Mouse (Mus musculus): ENCODE data around the gene Rdh14.
A peak's percentile ranks its signal among the peaks of the same experiment; 100 is the strongest.

Gene Rdh14

DNA sequence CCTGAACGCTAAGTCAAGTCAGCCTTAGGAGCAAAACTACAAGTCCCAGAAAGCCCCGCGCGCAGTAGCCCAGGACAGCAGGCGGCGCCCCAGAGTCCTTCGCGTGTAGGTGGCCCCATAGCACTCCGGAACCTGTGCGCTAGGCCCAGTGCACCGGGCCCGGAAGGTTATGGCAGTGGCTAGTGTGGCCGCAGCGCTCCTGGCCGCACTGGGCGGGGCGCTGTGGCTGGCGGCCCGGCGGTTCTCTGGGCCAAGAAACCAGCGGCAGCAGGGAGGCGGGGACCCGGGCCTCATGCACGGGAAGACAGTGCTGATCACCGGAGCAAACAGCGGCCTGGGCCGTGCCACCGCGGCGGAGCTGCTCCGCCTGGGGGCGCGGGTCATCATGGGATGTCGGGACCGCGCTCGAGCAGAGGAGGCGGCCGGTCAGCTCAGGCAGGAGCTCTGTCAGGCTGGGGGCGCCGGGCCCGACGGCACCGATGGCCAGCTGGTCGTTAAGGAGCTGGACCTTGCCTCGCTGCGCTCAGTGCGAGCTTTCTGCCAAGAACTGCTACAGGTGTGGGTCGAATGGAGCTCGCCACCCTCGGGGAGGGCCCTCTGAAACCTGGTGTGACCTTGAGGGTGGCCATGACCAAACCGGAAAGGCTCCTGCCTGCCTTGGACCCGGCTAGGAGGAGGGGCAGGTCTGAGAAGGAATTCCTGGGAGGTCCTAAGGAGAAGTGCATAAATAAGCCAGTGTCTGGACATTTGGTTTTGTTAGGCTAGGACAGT is at the start of gene Rdh14:
Gene Rdh14, plus strand, starts transcription at position 102 of the 771 bp plus-strand sequence.
- DNase-seq (ENCODE audit: low spot score in 2 of 2): peak; percentile 89 to 94

DNA sequence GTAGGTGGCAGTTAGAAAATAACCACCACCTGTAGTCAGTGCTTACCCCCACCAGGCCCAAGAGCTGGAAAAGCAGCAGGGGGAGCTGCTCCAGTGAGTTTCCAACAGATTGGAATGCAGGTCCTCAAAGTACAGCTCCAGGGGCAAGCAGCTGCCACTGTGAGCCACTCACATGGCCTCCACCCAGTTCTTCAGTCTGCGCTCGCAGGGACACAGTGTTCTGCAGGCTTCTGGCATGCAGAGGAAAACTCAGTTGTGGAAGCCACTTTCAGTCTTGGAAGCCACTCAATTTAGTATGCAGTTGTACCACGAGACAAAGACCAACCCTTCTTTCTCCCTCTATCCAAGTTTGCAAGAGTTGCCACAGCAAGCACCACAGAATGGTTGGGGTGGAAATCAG is 39.9 kb upstream of the Rdh14 start:
- DNase-seq (ENCODE audit: low spot score in 2 of 2): no peak

DNA sequence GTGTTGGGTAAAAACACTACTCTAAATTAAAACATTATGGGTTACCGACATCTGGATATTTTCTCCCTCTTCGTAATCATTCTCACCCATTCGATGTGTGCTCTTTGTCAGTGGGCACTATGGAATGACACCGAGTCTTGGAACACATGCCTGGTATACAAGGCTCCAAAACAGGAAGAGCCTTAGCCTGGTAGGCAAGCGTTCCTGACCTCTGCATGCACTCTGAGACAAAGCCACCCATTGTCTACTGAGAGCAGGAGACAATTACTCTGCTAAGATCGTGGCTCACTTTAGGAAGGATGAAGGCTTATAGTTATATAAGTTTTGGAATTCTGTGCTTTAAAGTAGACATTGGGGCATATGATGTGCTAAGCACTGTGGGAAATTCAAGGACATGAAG is 32.8 kb upstream of the Rdh14 start:
- no peak for DNase-seq (ENCODE audit: low spot score in 2 of 2)

DNA sequence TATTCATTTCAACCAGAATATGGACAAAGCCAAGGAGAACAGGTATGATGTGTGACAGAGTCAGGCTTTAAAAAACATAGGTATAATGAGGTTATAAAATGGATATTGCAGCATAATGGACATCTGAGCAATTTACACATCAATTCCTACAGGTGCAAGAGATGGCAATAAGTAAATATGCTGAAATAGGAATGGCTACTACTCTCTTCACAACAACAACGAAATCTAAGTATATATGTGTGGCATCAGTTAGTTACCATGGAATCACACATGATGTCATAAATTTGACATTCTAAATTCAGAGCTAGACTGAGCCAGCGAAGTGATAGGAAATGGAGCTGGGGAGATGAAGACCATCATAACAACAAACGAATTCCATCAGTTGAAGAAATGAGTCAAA is 20.9 kb upstream of the Rdh14 start, which contains the start of gene Nt5c1b:
Gene Nt5c1b, plus strand, starts transcription at position 301 of the 400 bp plus-strand sequence.
- no peak for DNase-seq (ENCODE audit: low spot score in 2 of 2)

DNA sequence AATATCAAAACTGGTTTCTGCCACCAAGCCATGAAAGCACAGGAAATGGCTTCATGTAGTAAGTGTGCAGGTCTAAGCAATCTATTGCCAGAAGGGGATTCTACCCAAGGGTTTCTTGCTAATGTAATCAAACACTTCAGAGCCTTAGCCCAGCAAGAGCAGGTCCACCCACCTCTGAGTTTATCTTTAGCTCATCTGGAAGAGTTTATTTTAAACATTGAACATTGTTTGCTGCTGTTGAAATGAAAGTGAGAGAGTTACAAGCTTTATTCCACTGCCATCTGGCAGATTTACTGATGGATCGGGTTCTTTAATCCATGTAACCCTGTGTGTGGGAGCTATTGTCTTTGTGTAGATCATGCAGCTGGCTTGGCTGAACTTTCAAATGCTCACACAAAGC is 10.2 kb downstream of the Rdh14 start:
- no peak for DNase-seq (ENCODE audit: low spot score in 2 of 2)

DNA sequence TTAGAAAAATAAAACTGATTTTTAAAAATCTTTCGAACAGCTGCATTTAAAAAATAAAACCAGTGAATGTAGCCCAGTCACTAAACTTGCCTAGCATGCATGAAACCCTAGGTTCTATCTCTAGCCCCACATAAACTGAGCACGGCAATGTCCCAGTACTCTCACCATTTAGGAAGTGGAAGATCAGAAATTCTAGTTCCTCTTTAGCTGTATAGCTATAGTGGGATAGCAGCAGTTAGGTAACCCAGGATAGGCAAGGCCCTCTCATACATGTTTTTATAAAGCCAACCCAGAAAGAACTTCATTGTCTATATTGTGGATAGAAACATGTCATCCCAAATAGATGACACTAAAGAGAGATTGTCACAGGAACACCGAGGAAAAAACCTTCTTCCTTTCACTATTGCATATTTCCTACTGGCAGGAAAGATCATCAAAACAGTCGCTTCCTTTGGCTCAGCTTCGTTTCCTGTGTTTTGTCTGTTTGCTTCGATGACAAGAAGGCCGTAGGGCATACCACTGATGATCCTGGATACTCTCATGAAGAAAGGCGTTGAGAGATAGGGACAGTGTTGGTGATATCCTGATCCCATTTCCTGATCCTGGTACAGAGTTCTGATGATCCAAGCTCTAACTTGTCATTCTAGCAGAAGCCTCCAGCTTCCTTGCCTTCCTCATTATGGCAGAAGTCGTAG is 12.0 kb downstream of the Rdh14 start:
- no peak for DNase-seq (ENCODE audit: low spot score in 2 of 2)

DNA sequence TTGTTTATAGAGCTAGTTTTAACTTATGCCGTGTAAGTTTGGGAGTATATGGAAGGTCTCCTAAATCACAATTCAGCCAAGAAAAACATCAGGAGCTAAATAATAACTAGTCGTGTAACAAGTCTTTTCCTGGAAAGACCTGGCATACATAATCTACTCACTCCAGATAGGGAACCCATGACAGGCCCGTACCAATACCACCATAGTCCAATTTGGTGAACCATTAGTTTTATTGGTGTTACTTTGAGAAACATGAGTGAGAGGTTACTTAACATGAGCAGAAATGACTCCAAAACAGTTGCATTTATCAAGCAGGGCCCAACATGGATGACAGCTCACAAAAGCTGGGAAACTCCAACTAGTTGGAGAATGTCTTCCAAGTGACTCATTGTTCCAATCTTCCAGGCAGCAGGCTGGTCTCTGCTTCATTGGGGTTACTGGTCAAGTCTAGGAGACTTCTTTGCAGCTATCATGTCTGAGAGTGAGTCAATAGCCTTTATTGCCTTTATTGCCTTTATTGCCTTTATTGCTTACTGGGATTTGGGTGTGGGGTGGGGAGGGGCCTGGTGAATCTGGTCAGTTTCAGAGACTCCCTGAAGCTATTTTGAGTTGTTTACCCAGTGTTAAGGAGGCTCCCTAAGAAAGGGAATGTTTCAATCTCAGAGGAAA is 20.1 kb downstream of the Rdh14 start:
- no peak for DNase-seq (ENCODE audit: low spot score in 2 of 2)

DNA sequence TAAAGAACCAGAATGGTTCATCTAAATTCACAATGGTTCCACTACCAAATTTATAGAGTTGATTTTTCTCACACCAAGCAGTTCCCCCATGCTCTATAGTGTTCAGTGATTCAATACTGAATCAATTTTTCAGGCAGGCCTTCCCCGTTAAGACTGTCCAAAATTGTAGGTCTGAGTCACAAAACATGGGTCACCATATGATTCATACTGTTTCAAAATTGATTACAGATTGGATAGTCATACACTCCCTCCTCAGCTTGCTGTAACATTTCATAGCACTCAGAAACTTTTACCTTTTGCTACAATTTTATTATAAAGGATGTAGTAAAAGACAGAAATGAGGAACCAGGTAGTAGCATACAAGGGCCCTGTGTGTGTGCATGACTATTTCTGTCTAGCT is 20.9 kb downstream of the Rdh14 start:
- no peak for DNase-seq (ENCODE audit: low spot score in 2 of 2)

DNA sequence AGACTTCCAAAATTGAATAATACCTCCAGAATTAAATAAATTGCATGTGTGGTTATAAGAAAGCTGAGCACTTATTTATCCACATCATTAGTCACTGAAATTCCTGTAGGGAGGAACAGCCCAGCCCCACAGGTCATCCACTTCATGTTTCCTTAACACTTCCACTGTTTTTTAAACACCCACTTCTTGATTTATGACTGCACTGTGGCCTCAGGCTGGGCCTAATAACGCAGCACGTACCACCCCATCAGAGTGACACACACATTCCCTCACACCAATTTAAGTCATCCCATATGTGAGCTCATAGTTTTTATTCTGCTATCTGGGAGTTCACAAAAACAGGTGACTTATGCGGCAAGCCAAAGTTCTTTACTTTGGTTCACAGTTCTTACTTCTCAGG is 31.8 kb downstream of the Rdh14 start:
- no peak for DNase-seq (ENCODE audit: low spot score in 2 of 2)

DNA sequence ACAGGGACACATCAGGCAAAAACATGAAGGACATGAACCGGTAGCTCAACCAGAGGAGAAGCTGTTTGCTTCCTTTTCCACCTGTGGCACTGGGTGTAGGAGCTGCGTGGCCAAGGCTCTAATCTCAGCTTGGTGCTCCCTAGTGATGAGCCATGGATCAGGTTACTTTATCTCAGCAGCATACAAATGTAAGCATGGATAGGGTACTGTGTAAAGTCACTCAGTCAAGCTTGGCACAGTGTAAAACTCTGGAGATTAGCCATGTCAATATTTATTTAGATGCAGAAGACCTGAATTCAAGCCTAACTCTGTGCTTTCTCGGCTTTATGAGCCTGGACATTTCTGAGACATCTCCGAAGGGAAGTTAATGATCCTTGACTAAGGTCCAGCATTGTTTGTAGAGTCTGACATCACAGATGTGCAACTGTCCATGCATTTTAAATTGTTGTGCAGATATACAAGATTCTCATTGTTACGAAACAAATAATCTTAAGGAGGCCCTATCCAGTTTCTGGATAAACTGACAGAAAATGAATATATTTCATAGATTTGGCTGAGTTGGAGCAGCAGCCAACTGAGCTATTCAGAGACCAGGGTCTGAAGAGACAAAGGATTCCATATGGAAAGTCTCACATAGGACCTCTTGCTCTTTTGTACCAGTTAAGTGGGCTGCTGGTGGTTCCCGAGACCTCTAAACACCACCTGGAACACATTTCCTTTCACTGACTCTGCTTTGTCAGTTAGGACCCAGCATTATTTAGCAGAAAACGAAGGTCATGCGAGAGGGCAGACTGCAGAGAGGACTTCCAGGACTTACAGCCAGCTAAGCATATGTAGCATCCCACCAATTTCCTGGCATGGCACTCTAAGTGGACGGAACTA is 35.7 kb downstream of the Rdh14 start:
- DNase-seq (ENCODE audit: low spot score in 2 of 2): no peak

DNA sequence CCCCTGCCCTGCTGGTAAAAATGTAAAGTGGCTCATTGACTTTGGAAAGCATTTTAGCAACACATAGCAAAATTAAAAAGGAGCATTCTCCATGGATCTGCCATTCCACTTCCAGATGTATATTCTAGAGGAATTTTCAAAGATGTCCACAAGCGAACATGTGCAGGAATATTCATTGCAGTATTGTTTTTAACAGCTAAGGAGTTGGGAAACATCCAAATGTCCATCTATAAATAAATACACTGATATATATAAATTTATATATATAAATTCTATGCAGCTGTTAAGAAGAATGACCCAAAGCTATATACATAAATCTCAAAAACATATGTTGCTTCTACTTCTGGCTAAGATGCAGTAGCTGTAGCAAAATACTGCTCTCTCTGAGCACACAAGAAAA is 40.4 kb downstream of the Rdh14 start:
- no peak for DNase-seq (ENCODE audit: low spot score in 2 of 2)

DNA sequence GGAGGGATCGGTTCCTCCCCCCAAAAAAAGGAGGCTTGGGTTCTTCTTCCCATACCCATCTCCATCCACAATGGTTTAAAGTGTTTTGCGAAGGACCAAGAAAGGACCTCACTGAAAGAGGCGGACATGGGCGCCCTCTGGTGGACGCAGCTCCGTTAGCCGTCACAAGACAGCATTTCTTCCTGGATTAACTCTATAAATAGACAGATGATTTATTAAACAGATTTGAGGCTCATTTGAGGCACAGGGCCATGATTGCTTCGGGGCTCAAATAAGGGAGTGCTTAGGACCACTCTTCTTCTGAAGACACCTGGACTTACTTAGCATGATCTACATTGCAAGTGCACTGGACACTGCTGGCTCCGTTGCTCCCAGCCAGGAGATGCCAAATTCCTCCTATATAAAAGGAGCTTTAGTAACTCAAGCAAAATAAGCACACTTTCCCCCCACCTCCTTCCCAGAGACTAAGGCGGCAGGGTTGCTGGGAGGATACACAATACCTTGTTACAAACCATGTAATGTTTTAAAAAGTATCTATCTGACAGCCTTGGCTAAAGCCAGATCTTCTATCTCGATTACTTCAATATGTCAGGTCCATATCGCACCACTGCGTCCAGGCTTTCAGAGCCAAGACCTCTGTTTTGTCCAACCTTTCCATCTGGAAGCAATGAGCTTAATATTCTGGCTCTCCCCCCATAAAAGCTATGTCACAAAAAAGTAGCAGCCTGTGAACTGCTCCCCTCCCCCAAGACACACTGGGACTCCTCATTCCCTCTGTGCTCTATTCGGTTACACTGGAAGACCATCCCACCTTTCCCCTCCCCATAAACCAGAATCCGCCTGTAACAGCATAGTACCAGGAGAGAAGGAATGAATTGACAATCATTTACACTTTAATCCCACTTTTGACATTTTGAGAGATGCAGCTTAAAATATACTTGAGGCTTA is 47.8 kb downstream of the Rdh14 start:
- DNase-seq (ENCODE audit: low spot score in 2 of 2): peak; percentile 73 to 90

DNA sequence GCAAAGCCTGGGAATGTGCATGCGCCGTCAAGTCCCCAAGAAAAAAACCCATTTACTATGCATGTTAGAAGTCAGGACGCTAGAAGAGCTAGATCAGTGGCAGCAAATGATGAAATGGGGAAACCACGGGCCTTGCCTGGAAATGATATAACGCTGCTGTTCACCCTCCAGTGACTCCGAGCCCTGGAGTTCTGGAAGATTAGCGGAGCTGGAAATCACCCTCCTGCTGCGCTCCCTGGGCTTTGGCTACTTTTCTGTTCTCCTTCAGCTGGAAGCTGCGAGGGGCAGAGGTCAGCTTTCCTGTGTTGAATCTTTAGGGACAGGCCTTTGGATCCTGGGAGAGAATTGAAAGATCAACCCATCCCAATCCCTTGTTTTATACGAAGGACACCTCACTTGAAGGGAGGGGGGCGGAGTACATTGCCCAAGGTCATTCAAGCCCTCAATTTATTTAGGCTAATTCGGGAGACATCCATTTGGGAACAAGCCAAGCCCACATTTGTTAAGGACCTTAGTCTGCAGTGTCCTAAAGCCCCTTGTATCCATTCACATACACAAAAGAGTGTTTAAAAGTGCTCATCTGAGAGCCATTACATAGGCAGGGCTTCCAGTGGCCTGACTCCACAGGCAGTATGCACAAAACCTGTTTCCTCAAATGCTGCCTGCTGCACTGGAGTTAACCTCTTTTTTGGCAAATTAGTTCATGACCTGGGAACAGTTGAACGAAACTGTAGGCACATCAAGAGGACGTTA is 49.1 kb downstream of the Rdh14 start:
- DNase-seq (ENCODE audit: low spot score in 2 of 2): peak in 1 of 2 experiments; percentile 32

All from urinary bladder, postnatal 4 days (tissue).